Mouse (Mus musculus) olfactory bulb, adult 2 months (tissue): ENCODE results near the gene Mtcl1. TPM values are rescaled to one million over a fixed set of nuclear protein-coding genes. Genes with fewer than 3 reads are reported as not detected.

Experiments
- H3K27ac ChIP-seq: fragments of 200-500 bp; 2 replicates; pipeline ENCODE4 v1.5.1; 2012; ENCODE audit warnings: low read depth, low read length; ENCODE audit not compliant: insufficient read depth
- H3K4me1 ChIP-seq: fragments of 200-500 bp; 2 replicates; pipeline ENCODE4 v1.6.1; 2012; ENCODE audit warnings: low read length; ENCODE audit not compliant: control insufficient read depth, insufficient read depth
- H3K4me3 ChIP-seq: fragments of 200-500 bp; 2 replicates; pipeline ENCODE4 v1.5.1; 2012; ENCODE audit warnings: mild to moderate bottlenecking, low read depth, low read length, moderate library complexity; ENCODE audit not compliant: insufficient read depth
- CTCF ChIP-seq: fragments of 200-500 bp; IDR thresholded peaks from 2 replicates; pipeline ENCODE4 v1.5.1; 2012; ENCODE audit warnings: low read depth, mild to moderate bottlenecking, low read length, moderate library complexity; ENCODE audit not compliant: insufficient read depth
- POLR2A ChIP-seq: fragments of 200-500 bp; IDR thresholded peaks from 2 replicates; pipeline ENCODE4 v1.6.1; 2012; ENCODE audit warnings: mild to moderate bottlenecking, low read depth, low read length, moderate library complexity; ENCODE audit not compliant: insufficient read depth
- WGBS: fragments of 180-500 bp; shearing (Covaris S2); methylation state at CpG from one replicate; pipeline ENCODE4 v1.1.7; 2018; 5-methylcytosine and 5-hydroxymethylcytosine counted together
- polyA plus RNA-seq: library from polyadenylated mRNA; stranded (reverse); fragments of >200 nt; gene quantifications from 2 replicates; pipeline ENCODE4 v1.2.4, GENCODE M21; 2012; ENCODE audit warnings: low replicate concordance; ENCODE audit not compliant: missing spikeins, insufficient read depth, insufficient read length

Mtcl1 gene
- polyA plus RNA-seq, 1 experiment: not detected

- TF ChIP-seq POLR2A: no peak
- no peak for TF ChIP-seq CTCF
- H3K4me1 ChIP-seq: peaks cover 16% of the 10 kb centered on the region
- peak overlapping the region; percentile 79; the same call in 1 of the 2 replicates for H3K4me3 ChIP-seq
- no peak overlapping the region for H3K27ac ChIP-seq
- WGBS: 11% methylated on average over 18 of the region's 18 CpGs
Observed at GRCm38 (mm10) chr17:66450526-66451070, 1.0 kb upstream of the Mtcl1 start.

- H3K4me1 ChIP-seq: peaks cover 23% of the 10 kb centered on the region
- H3K27ac ChIP-seq: peak overlapping the region; percentile 17
- H3K4me3 ChIP-seq: peak overlapping the region; percentile 79
- TF ChIP-seq POLR2A (no peak), CTCF (peak; percentile 39; the same call in 1 of the 2 replicates)
- WGBS: under 1% methylated on average over 134 of the region's 136 CpGs
Observed at GRCm38 (mm10) chr17:66448421-66449405, 837 bp downstream of the Mtcl1 start.

GRCm38 (mm10) chr17:66447978-66448377 lies 1.6 kb downstream of the Mtcl1 start:
- Histone ChIP-seq H3K4me1 (peaks cover 23% of the 10 kb centered on the region), H3K27ac (no peak overlapping the region), H3K4me3 (peak overlapping the region; percentile 79)
- 6% methylated on average over 13 of the region's 13 CpGs for WGBS
- TF ChIP-seq CTCF (no peak), POLR2A (no peak)

- peak overlapping the region; percentile 79 for H3K4me3 ChIP-seq
- TF ChIP-seq CTCF (no peak), POLR2A (no peak)
- H3K4me1 ChIP-seq: peaks cover 23% of the 10 kb centered on the region
- WGBS: 42% methylated on average over 7 of the region's 7 CpGs
- H3K27ac ChIP-seq: peak overlapping the region; percentile 43; the same call in 1 of the 2 replicates
Observed at GRCm38 (mm10) chr17:66447007-66447312, 2.6 kb downstream of the Mtcl1 start.

GRCm38 (mm10) chr17:66446196-66447006 lies 3.1 kb downstream of the Mtcl1 start:
- TF ChIP-seq POLR2A (no peak), CTCF (no peak; the same call in 1 of the 2 replicates)
- H3K27ac ChIP-seq: peak overlapping the region; percentile 43
- 47% methylated on average over 7 of the region's 7 CpGs for WGBS
- peaks cover 23% of the 10 kb centered on the region for H3K4me1 ChIP-seq
- peak overlapping the region; percentile 79 for H3K4me3 ChIP-seq

GRCm38 (mm10) chr17:66444059-66444700 lies 5.4 kb downstream of the Mtcl1 start:
- Histone ChIP-seq H3K4me3 (no peak overlapping the region), H3K27ac (no peak overlapping the region), H3K4me1 (peaks cover 20% of the 10 kb centered on the region)
- WGBS: 45% methylated on average over 9 of the region's 9 CpGs
- TF ChIP-seq CTCF (no peak), POLR2A (no peak)

- 88% methylated on average over 8 of the region's 8 CpGs for WGBS
- no peak overlapping the region for H3K4me3 ChIP-seq
- peaks cover 13% of the 10 kb centered on the region for H3K4me1 ChIP-seq
- no peak overlapping the region for H3K27ac ChIP-seq
- TF ChIP-seq POLR2A (no peak), CTCF (no peak)
Observed at GRCm38 (mm10) chr17:66439888-66440287, 9.7 kb downstream of the Mtcl1 start.

GRCm38 (mm10) chr17:66439051-66439753 lies 10.3 kb downstream of the Mtcl1 start:
- TF ChIP-seq CTCF (no peak), POLR2A (no peak)
- WGBS: 58% methylated on average over 11 of the region's 11 CpGs
- Histone ChIP-seq H3K4me3 (no peak overlapping the region), H3K27ac (no peak overlapping the region), H3K4me1 (peaks cover 9% of the 10 kb centered on the region)
